Mouse (Mus musculus): Measurements from ENCODE around the gene C1qc.

The C1qc gene

DNA sequence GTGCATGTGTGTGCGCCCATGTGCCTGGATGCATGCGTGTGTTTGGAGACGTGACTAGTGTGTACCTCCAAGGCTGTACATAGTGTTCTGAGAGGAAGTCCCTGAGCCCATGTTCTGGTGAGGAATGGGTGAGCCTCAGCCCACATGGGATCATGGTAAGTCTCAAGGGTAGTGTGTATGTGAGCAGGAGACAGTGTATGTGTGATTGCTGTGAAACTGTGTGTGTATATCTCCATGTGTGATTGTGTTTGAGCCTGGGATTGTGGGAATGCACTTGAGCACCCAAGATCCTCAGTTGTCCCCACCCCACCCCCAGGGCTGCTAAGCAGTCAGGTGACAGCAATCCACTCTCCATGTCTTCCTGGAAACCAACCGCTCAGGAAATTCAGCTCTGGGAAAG, 2.0 kb upstream of the C1qc start:
- DNase-seq, result no peak

DNA sequence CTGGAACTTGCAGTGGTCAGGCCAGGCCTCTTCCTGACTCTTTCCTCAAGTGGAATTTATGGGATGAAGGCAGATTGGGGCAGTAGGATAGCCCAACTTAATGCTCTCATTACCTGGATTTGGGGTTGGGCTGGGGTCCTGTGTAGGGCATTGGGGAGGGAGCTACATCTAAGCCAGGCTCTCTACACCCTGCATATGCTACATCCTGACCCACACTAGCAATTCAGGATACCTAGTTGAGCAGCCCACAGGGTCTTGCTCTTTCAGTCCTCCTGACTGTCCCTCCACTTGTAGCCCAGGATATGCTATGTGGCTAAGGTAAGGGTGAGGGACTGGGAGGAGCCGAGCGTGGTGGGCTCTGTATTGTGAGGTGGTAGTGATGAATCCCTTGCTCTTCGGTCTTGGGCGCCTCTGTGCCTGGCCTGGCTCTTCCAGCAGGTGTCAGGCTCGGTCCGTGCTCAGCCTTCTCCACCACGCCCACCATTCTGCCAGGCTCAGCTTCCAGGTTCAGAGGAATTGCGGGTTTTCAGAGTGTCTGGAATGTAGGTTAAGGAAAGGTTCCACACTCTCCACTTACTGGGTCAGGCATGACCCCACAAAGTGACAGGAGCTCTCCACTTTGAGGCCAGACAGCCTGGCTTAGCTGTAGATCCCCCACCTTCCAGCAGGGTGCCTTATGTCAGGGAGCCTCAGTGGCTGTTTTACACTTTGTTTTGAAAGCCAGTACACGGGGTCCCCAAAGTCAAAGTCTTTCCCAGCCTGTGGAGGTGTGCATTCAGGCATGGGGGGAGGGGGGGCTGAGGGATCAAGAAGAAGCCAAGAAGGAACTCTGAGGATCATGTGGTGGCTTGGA, 1.1 kb upstream of the C1qc start:
- DNase-seq, result peak; percentile 39

DNA sequence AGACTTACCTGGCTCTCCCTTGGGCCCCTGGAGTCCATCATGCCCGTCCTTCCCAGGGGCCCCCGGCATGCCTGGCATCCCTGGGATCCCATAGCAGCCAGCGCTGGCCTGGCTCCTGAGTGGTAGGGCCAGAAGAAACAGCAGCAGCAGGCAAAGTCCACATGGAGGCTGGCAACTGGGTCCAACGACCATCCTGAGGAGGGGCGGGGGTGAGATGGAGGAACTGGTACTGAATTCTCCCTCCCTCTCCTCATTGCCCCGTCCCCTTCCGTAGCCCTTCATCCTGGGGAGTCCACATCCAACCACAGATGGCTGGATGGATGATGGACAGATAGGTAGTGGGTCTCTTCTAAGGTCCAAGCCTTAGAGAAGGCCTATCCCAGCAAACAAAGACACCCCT, 494 bp downstream of the C1qc start:
- no peak for DNase-seq

DNA sequence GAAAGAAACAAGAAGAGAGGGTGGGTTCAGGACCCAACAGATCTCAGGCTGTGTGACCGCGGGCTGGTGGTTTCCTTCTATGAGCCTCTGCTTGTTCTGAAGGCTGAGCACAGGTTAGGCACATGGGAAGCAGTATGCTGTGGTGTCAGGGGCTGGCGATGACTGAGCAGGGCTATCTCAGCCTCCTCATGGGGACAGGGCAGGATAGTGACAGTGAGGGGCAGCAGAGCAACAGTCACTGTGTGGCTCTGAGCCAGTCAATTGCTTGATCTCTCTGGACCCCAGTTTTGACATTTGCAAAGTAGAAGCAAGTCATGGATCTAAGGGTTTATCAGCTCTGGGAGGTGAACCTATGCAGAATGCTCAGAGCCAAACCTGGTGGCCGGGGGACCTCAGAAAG, 1.8 kb downstream of the C1qc start:
- DNase-seq, result no peak

DNA sequence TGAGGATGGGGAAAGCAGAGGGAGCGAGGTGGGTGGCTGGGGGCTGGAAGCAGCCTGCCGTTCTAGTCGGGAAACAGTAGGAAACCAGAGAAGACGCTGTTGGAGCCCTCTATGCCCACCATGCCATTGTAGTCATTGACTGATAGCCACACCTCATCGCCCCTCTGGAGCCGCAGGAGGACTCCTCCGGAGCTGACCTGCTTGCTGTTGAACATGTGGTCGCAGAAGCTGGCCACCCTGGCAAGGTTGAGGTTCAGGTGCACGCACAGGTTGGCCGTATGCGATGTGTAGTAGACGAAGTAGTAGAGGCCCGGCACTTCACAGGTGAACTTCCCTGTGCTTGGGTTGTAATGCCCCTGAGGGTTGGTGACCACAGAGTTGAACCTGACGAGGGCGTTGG, 2.9 kb downstream of the C1qc start:
- DNase-seq, result no peak

DNA sequence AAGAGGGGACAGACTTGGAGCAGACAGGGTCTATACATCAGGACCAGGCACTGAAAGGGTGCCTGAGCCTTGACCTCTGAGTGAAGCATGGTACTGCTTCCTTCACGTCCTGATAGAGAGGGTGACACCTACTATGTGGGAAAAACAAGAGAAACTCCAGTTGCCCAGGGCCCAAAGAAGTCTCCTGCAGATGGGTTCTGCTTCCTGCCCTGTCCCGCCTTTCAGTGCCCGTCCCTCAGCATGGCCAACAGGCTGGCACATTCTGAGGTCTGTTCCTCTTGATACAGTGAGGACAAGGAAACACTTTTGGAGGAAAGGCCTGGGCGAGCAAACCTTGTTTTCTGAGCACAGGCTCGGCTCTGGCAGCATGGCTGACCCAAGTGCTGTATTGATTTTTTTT, 5.2 kb downstream of the C1qc start:
- DNase-seq, result no peak

DNA sequence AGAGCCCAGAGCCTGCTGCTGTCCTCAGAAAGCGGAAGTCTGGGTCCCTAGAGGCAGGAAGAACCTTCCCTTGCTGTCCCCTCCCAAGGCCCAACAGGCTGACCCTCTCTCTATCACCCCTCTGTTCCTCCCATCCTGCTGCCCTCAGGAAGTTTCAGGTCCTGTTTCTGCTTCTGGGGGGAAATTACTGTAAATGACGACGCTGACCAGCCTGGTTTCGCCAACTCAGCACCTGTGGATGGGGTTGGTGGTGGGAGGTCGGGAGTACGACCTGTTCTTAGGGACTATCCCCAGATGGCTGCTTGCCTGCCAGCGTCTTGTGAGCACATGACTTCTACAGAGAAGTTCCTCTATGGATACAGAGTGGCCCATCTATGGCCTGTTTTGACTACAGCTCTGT, 6.8 kb downstream of the C1qc start, which contains the start of gene C1qb:
TSS of gene C1qb (minus strand) at position 87 of the 400 bp plus-strand sequence.
- DNase-seq, result no peak

DNA sequence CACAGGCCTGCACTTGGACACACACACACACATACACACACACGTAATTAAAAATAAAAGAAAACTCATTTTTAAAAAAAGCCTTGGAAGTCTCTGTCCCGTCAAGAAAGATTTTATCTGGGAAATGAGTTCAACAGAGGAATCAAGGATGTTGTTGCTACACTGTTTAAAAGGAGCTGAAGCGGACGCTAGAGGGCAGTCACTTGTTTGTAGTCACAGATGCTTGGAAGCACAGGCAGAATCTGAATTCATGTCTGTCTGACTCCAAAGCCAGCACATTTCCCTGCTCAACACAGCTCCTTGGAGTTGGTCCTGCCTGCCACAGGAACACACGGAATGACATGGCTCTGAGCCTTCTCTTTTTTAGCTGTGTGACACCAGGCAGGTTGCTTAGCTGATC, 14.3 kb downstream of the C1qc start:
- no peak for DNase-seq

DNA sequence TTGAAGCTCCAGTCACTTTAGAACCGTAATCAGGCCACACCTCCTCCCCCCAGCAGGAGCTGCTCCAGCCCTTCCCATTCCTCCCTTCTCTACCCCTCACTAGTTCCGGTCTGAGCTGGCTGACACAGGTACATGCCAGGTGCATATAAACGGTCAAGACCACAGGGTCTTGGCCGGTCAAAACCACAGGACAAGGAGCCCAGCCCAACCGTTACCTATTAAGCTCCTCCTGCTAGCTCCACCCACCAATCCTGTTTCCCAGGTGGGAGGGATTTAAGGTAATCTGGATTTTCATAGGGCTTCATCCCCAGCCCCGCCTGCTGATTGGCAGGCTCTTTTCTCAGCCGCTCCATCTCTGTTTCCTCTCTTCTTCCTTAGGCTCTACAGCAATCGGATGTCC, 14.7 kb downstream of the C1qc start:
- no peak for DNase-seq

DNA sequence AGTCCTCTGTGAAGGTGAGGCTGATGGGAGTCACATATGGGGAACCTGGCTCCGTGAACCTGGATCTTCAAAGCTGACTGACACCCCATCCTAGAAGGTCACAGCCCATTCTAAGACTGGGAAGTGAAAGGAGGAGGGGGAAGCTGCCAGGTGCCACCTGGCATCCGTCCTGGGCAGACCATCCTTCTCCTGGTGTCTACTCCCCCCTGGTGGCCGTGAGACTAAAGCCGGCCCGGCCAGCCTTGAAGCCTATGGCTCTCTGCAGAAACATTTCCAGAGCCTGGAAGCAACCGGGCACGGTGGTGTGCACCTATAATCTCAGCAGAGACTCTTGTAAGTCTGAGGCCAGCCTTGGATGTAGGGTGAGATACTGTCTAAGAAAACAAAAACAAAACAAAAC, 15.9 kb downstream of the C1qc start:
- DNase-seq, result peak; percentile 60

DNA sequence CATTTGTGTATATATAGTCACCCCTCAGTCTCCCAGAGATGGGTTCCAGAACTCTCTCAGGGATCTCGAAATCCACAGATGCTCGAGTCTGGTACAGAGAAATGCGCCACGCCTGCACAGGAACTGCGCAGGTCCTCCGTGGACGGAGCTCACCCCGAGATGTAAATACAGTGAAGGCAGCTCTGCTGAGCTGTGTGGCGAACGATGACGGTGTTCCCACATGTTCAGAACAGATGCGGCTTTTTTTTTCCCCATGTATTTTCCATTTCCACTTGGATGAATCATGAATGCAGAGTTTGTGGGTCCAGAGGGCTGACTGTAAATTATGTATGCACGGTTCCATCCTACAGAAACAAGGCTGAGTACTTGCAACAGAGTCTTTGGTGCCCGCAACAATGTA, 17.9 kb downstream of the C1qc start:
- no peak for DNase-seq

DNA sequence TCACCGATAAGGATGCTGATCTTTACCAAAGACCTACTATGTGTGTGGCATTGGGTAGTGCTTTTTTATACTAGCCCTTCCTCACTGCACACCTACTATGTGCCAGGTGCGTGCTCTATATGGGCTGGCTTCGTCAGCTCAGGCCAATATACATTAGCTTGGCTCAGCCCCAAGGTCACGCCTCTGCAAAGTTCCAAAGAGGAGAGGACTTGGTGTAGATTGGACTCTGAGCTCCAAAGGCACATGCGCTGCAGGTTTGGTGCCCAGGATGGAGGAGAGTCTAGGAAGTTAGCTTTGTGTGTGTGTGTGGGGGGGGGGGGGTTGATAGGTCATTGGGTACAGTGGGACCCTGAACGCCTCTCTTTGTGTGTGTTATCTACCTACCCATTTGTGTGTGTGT, 24.5 kb downstream of the C1qc start:
- DNase-seq, result no peak

DNA sequence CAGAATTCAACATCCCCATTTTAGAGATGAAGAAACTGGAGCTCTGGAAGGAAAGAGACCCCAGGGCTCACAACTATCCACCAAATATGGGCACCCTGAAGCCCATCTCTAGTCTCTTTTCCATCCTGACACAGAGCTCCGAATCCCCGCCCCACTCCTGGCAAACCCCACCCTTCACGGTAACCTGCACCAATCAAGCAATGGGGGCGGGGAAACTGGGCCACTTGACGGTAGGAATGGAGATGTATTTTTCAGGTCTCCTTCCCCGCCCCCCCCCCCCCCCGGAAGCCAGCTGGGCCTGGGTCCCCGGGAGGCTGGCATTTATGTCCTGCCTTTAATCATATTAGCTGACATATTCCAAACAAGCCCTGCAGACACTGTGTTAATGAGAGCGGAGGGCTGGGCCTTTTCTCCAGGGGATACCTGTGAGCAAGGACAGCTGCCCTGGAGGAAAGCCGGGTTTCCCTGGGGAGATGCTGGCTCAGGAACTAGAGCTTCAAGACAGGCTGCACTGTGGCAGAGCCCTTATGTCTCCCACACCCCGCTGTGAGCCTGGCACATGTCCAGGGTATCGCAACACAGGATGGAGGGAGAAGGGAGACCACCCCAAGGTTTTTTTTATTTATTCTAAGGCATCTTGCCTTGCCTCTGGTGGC, 25.0 kb downstream of the C1qc start:
- DNase-seq, result no peak

DNA sequence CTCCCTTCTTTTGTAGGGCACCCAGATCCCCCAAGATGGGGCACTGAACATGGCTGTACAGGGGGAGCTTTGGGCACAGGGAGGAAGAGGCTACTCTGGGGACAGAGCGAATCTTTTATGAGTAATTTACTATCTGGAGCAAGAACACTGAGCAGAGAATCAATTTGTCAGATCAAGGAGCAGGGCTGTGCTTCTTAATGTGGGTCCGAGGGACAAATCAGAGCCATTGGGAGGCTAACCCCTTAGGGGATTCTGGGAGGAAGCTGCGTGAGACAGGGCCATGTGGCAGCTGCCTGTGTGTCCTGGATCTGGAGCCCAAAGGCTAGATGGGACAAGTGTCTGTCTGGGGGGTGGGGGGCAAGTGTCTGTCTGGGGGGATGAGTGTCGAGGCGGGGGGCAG, 27.3 kb downstream of the C1qc start:
- no peak for DNase-seq

DNA sequence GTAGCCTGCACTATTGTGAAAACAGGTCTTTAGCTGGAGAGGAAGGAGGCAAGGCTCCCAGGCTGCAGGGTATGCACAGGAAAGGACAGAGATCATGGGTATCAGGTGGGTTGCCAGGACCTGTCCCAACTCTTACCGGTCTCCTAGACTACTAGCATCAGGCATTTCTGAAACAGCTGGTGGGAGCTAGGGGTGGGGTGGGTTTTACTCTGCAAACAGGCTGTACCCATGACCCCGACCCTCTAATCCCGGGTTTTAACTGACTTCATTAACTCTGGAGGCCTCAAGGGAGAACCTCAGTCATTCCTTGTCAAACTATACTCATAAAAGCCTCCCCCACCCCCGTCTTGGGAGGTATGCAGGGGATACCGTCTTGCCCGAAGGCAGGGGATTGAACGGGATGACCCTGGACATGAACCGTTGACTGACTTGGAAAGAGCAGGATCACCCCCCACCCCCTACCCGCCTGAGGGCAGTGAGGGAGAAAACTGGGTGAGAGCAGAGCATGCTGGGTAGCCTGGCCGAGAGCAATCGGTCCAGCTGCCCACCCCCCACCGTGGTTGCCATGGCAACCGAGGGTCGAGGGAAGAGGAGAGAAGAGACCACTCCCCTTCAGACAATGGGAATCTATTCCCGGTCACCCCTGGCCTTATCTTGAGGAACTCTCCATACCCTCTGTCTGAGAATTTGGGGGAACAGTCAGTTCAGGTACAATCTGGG, 28.0 kb downstream of the C1qc start:
- no peak for DNase-seq

DNA sequence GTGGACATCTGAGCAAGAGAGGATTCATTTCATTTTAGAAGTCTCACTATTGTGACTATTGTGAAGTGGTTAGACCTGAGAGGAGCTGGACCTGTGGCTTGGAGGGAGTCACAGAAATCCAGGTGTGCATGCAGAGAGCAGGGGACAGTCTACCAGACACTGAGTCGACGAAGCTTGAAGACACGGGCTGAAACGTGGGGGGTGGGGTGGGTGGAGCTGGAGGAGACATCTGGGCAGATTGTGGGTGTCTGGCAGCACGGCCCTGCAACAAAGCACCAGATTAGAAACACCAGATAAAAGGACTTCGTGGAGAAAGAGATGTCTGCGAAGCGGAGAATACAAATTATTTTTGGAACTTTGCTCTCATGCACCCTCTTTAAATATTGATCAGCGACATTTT, 29.3 kb downstream of the C1qc start:
- DNase-seq, result no peak

DNA sequence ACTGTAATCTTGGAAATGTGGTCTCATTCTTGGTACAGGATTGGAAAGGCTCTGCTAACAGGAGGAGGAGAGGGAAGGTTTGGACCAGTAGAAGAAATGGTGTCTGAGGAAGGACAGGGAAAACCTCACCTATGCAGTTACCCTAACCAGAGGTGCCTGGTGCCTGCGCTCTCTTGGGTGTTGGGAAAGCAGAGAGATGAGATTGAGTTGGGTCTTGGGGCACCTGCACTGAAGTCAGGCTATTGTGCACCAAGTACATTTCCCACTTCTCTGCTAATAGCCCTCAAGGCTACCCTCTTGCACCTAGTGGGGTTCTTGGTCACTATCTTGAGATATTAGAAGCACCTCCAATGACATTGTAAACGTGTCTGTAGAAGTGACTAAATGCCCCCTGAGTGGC, 30.5 kb downstream of the C1qc start:
- DNase-seq, result no peak

DNA sequence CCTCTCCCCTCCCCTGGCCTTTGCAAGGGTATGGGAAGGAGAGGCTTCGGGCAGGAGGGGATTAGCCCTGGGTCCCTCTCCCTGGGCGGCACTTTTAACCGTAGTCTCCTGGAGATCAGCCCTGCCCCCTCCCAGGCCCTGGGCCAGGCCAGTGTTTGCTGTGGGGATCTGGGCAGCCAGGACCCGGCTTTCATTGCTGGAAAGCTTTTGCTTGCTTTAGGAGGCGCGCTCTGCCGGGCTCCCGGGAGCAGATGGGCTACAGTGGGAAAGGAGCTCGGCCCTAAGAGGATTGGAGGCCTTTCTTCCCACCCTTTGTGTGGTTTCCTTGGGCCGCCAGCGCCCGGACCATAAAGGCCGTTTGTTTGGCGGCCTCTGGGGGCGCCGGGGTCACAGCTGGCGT, 31.1 kb downstream of the C1qc start:
- DNase-seq, result no peak

DNA sequence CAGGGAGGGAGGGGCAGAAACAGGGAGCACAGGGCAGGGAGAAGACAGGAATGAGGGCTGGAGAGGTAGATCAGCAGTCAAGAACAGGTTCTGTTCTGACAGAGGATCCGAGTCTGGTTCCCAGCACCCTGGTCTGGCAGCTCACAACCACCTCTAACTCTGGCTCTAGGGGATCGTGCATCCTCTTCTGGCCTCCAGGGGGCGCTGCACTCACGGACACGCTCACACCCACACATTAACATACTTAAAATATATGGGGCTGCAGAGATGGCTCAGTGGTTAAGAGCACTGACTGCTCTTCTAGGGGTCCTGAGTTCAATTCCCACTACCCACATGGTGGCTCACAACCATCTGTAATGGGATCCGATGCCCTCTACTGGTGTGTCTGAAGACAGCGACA, 32.8 kb downstream of the C1qc start:
- no peak for DNase-seq

DNA sequence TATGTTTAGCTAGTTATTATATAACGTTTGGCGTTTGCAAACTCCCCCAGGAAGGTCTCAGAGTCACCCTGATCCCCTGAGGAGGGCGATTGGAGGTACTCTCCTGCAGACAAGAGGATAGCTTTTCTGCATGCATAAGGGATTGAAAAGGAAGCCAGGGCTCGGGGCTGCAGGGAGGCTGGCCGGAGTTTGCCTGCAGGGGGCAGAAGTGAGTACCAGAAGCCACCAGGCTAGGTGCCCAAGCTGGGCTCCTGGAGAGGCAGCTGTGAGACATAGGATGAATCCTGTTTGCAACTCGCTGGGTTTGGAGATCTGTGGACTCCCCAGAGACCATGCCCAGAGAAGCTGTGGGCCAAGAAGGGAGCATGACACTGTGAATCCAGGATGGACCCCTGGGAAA, 37.8 kb downstream of the C1qc start:
- no peak for DNase-seq

DNA sequence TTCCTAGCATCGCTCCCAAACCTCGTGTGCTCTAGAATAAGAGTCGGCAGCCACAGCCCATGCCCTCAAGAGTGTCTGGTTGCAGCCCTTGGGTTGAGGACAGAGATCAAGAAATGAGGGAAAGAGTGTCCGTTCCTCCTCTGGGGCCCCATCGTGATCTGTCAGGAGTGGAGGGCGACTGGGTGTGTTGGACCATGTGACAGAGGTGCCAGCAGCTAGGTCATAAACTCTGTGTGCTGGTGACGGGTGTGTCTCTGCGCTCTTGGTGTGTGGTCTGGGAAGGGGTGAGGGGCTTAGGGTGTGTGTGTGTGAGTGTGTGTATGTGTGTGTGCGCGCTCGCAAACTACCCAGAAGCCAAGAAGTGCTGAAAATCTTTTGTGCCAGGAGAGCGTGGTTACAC, 39.9 kb downstream of the C1qc start:
- DNase-seq, result no peak

DNA sequence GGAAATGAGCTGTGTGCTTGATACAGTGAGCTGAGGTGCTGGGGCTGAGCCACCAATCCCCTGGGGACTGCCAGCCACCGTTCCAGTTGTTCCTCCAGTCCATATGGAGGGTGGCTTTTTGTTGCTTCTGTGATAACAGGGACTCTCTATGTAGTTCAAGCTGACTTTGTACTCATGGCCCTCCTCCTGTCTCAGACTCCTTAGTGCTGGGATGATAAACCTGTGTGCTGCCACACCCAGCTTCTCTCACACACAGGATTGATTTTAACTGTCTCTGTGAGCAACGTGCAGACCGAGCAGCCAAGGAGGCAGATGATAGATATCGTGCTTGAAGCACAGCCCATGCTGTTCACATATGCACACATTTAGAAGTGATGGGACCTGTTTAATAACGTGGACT, 40.7 kb downstream of the C1qc start:
- no peak for DNase-seq

DNA sequence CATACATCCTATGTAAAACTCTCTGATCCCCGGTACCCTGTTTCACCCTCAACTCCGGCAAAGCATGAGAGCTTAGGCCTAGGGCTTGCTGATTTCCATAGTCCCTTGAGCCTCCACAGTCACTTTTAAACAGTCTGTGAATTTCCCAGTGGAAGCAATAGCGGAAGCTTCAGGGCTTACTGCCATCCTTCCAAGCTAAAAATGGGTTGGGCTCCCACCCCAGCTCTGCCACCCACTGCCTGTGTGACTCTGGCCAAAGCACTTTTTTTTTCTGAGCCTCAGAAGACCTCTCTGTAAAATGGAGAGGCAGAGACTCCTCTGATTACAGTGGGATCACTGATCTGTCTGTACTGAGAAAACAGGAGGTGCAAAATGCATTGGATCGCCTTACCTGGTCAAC, 44.3 kb downstream of the C1qc start:
- no peak for DNase-seq

DNA sequence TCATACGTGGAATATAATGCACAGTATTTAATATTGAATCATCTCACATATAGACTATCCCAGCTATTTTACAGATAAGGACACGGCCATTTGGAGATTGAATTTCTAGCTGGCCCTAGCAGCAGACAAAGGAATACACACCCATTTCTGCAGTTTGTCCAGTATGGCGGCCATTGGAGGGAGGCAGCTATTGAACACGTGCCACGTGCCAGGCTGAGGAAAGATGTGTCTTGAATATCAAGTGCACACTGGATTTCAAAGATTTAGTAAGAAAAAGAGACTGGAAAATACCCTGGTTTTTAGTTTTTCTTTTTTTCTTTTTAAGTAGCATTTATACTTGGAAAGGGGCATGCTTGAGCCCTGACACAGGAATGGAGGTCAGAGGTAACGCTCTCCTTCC, 45.7 kb downstream of the C1qc start:
- DNase-seq, result no peak

All from kidney, postnatal 14 days (tissue).